Mouse (Mus musculus): ENCODE measurements at regions not wholly inside any gene's neighbourhood (a gene's known extent, or its start where the extent isn't known, plus 50 kb on each side); places are given as distances from the start of the nearest gene placed in this dataset.

GRCm38 (mm10) chr16:47081896-47082295 lies 583.6 kb upstream of the Nectin3 start:
- DNase-seq (ENCODE audit: low spot score) = no peak

DNA sequence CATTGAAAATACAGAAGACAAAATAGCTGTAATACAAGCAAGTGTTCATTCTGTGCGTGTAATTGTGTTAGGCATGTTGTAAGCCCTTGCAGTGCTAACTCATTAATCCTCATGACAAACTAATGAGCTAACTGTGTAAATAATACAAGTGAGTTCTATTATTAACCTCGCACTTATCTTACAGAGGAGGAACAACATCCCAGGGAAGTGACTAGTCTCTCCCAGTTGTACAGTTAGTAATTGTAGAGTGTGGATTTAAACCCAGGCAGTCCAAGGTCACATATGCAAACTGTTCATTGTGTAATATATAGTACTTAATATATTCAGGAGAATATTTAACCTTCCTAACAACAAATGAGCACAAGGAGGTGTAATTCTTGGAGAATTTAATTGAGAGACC lies 582.0 kb upstream of the Nectin3 start:
- DNase-seq (ENCODE audit: low spot score) = no peak

GRCm38 (mm10) chr16:47059293-47059963 lies 561.1 kb upstream of the Nectin3 start:
- DNase-seq (ENCODE audit: low spot score) = no peak

DNA sequence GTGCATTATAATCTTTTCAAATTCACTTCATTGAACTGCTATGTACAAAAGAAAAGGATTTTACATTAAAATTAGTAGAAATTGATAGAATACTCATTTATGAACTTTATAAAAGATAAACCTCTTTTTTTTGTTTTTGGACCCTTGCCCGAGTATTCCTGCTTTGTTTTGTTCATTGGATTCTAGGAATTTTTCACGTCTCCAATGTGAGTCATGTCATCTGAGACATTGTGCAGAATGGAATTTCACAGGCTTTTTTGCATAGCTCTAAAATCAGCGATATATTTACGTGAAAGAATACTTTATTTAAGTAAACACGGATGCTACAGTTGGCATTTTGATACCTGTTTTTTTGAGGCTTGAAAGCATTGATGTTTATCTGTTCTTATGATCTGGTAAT lies 560.5 kb upstream of the Nectin3 start:
- DNase-seq (ENCODE audit: low spot score) = no peak

DNA sequence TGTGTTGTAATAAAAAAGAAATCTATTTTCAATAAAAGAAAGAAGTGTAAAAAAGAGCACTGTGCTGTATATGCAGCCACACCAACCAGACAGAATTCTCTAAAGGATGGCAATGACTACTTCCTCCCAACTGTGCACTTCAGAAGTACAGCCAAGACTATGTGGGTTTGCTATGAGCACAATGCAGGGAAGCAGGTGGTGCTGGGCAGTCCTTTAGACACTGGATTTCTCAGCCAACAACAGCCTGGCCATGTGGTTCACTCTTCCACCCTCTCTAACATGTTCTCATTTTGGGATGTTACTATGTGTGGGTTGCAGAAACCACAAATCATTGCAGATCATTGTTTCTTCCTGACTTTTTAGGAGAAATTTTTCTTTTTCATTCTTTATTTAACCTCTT lies 527.6 kb upstream of the Nectin3 start:
- no peak for DNase-seq (ENCODE audit: low spot score)

- DNase-seq (ENCODE audit: low spot score) = no peak
These were observed 519.2 kb upstream of the Nectin3 start for GRCm38 (mm10) chr16:47017486-47017885.

- no peak for DNase-seq (ENCODE audit: low spot score)
These were observed 484.7 kb upstream of the Nectin3 start for GRCm38 (mm10) chr16:46982910-46983600.

DNA sequence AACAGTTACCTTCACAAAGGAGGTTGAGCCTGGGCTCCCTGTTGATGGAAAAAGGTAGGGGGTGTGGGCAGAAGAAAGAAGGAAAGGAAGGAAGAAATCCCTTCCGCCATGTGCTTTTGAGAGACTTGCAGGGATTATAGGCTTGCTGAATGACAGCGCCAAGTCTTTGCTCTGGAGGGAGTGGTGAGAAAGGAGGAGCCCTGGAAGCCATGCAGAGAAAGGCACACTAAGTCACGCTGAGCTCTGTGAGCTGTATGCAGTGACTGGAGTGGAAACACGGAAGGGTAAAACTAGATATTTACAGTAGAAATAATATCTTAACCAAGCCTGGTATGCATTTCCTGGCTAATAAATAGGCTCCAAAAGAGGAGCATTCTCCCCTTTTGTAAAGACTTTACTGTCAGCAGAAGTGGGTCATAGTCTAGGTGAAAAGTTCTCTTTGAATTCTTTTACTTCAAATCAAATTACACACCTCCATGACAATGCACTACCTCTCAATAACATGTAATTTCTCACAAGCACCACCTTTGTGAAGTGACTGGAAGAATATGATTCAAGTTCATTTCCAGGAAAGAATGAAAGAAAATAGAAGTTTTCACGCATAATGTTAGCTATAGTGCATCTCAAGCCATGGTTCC lies 484.1 kb upstream of the Nectin3 start:
- no peak for DNase-seq (ENCODE audit: low spot score)

GRCm38 (mm10) chr16:46965741-46966140 lies 467.4 kb upstream of the Nectin3 start:
- no peak for DNase-seq (ENCODE audit: low spot score)

DNA sequence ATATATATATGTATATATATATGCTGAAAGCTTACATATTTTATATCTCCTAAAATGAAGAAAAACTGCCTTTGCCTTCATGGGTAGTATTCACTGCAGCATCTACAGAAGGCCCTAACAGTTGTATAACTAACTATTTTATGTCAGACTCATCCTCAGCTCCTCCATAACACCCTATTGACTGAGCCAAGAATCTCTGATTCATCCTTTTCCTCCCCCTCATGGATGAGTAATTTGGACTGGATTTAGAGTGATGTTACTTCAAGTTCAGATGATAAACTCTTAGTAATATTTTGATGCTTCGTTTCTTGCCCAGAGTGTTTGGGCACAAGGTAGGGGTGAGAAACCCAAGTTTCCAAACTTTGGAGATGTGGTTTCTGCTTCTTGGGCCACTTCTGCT lies 458.7 kb upstream of the Nectin3 start:
- no peak for DNase-seq (ENCODE audit: low spot score)

DNA sequence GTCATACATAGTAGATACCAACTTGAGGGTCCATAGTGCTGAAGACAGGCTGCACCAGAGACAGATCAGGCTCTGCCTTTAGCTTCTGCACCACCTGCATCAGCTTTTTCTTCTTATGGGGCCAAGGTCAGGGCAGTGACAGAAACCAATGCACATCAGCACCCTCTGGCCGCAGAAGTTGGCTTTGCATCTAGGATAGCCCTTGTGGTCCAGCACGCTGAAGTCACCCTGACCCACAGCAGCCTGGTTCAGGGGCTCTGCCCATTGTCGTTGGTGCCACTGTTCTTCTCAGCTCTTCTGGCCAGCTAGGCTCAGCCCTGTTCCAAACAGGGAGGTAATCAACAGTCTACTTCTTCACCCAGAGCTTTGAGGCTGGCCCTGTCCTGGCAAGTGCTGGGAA lies 427.7 kb upstream of the Nectin3 start:
- DNase-seq (ENCODE audit: low spot score) = peak; percentile 8

DNA sequence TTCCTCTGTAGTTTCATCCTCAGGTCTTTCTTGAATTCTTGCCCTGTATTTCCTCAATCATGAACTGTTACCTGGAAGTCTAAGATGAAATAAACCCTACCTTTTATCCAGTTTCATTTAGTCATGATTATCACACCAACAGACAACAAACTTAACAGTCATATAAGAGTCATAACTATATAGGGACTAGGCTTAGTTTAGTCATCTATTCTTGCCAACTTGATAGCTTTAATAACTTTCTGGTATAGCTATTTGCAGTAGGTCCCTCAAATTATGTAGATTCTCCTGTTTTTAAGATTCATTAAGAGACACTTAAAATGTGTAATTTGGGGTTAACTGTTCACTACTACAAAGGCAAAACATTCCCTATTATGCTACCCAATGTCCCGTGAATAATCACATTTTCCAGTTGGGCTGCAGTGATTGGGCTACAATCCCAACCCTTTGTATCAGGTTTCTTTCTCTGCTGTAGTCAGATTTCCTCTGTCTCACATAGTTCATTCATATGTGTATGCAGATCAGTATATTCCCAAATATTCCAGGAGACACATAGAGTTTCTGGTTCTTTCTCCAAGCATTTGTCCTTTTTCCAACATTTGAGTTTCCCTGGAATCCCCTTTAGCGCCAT lies 396.4 kb upstream of the Nectin3 start:
- DNase-seq (ENCODE audit: low spot score) = no peak

DNA sequence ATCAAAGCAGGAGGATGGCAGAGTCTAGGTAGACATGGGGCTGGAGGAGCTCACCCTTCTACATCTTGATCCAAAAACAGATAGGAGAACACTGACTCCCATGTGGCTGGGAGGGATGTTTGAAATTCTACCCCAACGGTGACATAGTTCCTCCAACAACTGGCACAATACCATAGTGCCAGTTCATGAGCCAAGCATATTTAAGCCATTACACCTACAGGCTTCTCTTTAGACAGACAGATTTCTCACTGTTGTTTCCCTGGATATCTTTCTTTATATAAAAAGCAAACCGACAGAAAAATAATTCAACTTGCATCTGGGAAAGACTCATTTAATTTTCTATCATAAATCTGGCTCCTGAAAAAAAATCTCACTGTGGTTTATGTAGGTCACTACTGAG lies 380.4 kb upstream of the Nectin3 start:
- DNase-seq (ENCODE audit: low spot score) = no peak

- no peak for DNase-seq (ENCODE audit: low spot score)
These were observed 365.6 kb upstream of the Nectin3 start for GRCm38 (mm10) chr16:46863959-46864358.

GRCm38 (mm10) chr16:46849534-46849933 lies 351.2 kb upstream of the Nectin3 start:
- peak; percentile 3 for DNase-seq (ENCODE audit: low spot score)

DNA sequence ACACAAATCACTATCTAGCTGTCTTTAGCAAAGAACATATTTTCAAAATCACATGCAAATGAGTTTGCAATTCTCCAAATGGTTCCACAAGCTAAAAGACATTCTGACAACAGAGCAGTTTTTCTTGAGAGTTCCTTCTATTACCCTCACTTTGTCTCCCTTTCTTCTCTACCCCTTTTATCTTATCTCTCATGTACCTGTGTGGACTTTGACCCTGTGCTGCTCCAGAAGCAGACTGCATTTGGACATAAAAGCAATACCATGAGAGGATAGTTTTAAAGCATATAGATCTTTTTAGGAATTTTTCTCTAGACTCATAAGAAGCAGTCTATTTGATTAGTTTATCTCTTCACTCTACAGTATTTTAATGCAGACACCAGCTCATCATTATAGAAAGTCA lies 350.4 kb upstream of the Nectin3 start:
- DNase-seq (ENCODE audit: low spot score) = no peak

DNA sequence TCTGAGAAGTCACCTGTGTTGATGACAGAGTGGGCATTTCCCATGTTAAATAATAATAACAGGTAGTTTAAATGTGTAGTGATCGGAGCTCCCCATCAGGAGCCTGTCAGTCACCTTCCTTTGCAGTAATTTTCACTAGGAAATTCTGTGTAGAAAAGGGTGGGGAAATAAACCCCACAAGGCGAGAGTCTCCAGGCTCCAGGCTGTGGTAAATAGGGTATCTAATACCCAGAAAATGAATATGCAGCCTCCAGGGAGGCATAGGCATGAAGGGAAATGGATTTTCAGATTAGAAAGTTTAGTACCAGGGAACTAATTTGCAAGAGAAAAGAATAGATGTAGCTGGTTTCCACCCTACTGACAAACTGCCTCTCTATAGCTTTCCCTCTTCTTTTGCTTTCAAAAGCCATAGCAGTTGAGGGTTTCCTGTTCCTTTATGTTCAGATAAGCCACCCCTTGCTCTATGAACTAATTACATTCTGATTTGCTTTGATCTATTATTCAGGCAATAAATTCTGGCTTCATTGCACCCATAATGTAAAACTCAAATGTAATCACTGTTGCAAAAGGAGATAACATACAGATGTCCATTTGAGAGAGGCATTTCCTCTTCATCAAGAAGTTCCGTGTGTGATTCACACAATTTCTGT lies 349.5 kb upstream of the Nectin3 start:
- DNase-seq (ENCODE audit: low spot score) = no peak

GRCm38 (mm10) chr16:46841179-46841578 lies 342.9 kb upstream of the Nectin3 start:
- no peak for DNase-seq (ENCODE audit: low spot score)

DNA sequence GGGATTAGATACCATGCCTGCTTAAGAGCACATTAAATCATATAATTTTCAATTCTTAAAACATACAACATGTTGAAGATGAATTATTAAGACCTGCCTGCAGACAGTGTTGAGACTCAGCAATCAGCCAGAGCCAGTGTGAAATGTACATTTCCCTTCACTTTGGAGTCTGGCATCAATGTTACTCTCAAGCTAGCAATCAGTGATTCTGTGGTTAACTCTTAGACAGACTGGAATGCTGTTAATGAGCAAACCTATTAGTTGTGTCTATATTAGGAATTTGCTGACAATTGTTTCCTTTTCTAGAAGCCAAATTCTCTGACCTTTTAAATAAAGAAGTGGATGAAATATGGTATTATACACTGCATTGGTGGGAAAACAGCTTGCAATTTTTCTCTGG lies 342.4 kb upstream of the Nectin3 start:
- DNase-seq (ENCODE audit: low spot score) = no peak

DNA sequence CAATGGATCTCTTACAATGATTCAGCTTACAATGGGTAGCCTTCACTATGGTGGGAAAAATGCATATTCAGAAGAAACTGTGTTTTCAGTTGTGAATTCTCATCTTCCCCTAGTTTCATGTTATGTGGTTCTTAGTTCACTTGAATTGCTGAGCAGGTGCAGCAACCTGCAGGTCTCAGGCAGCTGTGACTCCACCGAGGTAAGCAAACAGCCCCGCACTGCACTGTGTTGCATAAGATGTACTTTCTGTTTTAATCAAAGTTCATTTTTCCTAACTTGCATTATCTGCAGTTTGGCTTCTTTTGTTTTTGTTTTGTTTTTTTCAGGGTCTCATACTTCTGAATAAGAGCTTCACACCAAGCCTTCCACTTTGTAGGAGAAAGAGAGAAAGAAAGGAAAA lies 326.8 kb upstream of the Nectin3 start:
- no peak for DNase-seq (ENCODE audit: low spot score)

- no peak for DNase-seq (ENCODE audit: low spot score)
These were observed 324.4 kb upstream of the Nectin3 start for GRCm38 (mm10) chr16:46822753-46823152.

GRCm38 (mm10) chr16:46818215-46818614 lies 319.9 kb upstream of the Nectin3 start:
- DNase-seq (ENCODE audit: low spot score) = no peak
